Mouse (Mus musculus): ENCODE data around the gene Filip1l.
A peak's percentile ranks its signal among the peaks of the same experiment; 100 is the strongest.

Filip1l gene

GRCm38 (mm10) chr16:57568648-57569404, 215.9 kb downstream of the Filip1l start:
- no peak for DNase-seq (ENCODE audit: low spot score)

- DNase-seq (ENCODE audit: low spot score) = no peak
Measured at GRCm38 (mm10) chr16:57570789-57571311, 218.0 kb downstream of the Filip1l start.

GRCm38 (mm10) chr16:57573831-57574230, 220.9 kb downstream of the Filip1l start:
- no peak for DNase-seq (ENCODE audit: low spot score)

GRCm38 (mm10) chr16:57575764-57576388, 223.0 kb downstream of the Filip1l start:
- no peak for DNase-seq (ENCODE audit: low spot score)

GRCm38 (mm10) chr16:57577519-57577918, 224.6 kb downstream of the Filip1l start:
- no peak for DNase-seq (ENCODE audit: low spot score)

GRCm38 (mm10) chr16:57580041-57580440, 227.1 kb downstream of the Filip1l start:
- no peak for DNase-seq (ENCODE audit: low spot score)

GRCm38 (mm10) chr16:57582008-57582407, 229.1 kb downstream of the Filip1l start:
- DNase-seq (ENCODE audit: low spot score) = no peak

GRCm38 (mm10) chr16:57585201-57585600, 232.3 kb downstream of the Filip1l start:
- no peak for DNase-seq (ENCODE audit: low spot score)

GRCm38 (mm10) chr16:57593422-57594157, 240.7 kb downstream of the Filip1l start:
- peak; percentile 82 for DNase-seq (ENCODE audit: low spot score)

GRCm38 (mm10) chr16:57597295-57597957, 244.5 kb downstream of the Filip1l start:
- DNase-seq (ENCODE audit: low spot score) = no peak

GRCm38 (mm10) chr16:57601031-57601430, 248.1 kb downstream of the Filip1l start:
- DNase-seq (ENCODE audit: low spot score) = no peak

GRCm38 (mm10) chr16:57606444-57607227, 253.7 kb downstream of the Filip1l start, which contains the start of gene Cmss1:
TSS of gene Cmss1 (minus strand) at chr16:57606864.
- peak; percentile 86 for DNase-seq (ENCODE audit: low spot score)

- peak; percentile 68 for DNase-seq (ENCODE audit: low spot score)
Measured at GRCm38 (mm10) chr16:57611768-57612167, 258.9 kb downstream of the Filip1l start.

All from embryo, embryonic 10.5 days (tissue).